Mouse (Mus musculus) layer of hippocampus, adult 2 months (tissue): Measurements from ENCODE around the gene Golga7b. TPM values are rescaled to one million over a fixed set of nuclear protein-coding genes. Genes with fewer than 3 reads are reported as not detected.

Source experiments
- DNase-seq, 2 experiments: peaks; one replicate each; pipeline ENCODE4 v3.0.0; 2022; ENCODE audit warnings: low spot score in 2 of 2
- H3K27ac ChIP-seq: fragments of 200-600 bp; 2 replicates; pipeline ENCODE4 v1.8.1; 2022
- H3K4me3 ChIP-seq: fragments of 200-600 bp; 2 replicates; pipeline ENCODE4 v1.8.1; 2022; ENCODE audit warnings: mild to moderate bottlenecking
- CTCF ChIP-seq: fragments of 200-600 bp; conservative IDR thresholded peaks from 2 replicates; pipeline ENCODE4 v1.8.1; 2022; ENCODE audit warnings: antibody characterized with exemption, mild to moderate bottlenecking, moderate library complexity
- microRNA-seq, 2 experiments: library from miRNA; unstranded; fragments of <30 nt; microRNA quantifications; one replicate each; pipeline ENCODE4 v1.2.0; 2021
- total RNA-seq, 2 experiments: library from RNA; stranded (reverse); gene quantifications; 2 replicates each; pipeline ENCODE4 v1.2.3; 2021

Gene Golga7b
- total RNA-seq, 2 experiments from 2014 or later, result 61.3 to 64.6 TPM

GRCm38 (mm10) chr19:42316525-42316924 is 69.2 kb downstream of the Golga7b start:
- H3K27ac ChIP-seq, result peak overlapping the region; percentile 88
- no peak for TF ChIP-seq CTCF
- no peak overlapping the region for H3K4me3 ChIP-seq

DNA sequence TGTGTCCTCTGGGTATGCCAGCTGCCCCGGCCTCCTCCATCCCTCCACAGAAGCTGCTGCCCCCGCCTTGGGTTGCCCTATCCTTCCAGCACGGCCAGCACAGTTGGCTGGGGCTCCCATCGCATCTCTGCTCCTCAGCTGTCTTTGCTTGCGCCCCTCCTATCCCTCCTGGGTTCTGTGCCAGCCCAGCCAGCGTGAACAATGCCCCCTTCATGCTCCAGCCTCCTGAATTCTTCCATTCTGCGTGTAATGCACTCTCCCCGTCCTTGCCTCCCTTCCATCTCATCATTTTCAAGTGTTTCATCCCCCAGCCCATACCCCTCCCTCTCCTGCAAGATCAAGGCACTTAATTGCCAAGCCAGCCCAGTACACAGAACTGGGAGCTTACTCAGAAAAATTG is 69.6 kb downstream of the Golga7b start:
- DNase-seq, result peak; percentile 58 to 63
- Histone ChIP-seq H3K27ac (peak overlapping the region; percentile 88), H3K4me3 (no peak overlapping the region)
- no peak for TF ChIP-seq CTCF

More at GRCm38 (mm10) chr19:42316525-42316924, 69.2 kb downstream of the Golga7b start:
- DNase-seq, result peak; percentile 57 to 59

DNA sequence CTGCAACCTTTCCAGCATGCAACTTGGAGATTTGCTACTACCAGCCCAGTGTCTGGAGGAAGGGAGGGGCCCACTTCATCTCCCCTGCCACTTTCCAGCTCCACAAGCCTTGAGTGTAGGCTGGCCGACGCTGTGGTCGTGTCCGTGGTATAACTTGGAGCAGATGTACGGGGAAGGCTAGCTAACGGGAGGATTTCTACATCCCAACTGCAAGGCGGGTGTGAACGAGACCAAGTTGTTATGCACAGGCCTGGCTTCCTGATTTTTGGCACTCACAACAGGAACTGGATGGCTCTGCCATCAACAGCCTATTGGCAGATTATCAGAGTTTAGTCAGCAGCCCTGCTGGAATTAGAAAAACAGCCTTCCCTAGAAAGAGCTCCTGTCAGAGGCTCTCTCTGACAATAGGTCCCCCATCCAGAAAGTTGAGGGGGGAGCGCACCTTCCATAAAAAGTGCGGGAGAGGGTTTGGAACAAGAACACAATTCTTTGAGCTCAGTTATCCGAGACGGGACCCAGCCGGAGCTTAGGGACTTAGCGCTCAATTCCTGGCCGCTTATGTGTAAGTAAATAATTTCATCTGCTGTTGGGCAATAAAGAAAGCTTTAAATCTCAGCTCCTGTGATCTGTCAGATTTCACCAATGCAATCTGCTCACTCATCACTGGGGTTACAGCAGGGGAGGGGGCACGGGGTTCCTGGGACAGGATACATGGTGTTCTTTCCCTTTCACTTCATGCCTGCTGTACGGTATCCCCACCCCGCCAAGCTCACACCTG is 70.5 kb downstream of the Golga7b start:
- H3K4me3 ChIP-seq, result no peak overlapping the region; the same call in 1 of the 2 replicates
- 0 out of 2 replicates have a peak, but pooled peaks have one; percentile 7 for TF ChIP-seq CTCF
- H3K27ac ChIP-seq, result peak overlapping the region; percentile 88
- DNase-seq, result peak; percentile 64 to 87

Small RNA genes lying within 50 kb of the gene (microRNA-seq; reads per million reads assigned to microRNA genes)
- gene Gm26339 (0 reads per million in 2 experiments), gene Mir3085 (7.7 to 8.3 reads per million in 2 experiments)

Other genes starting within 250 kb of the Golga7b start
- not detected for gene Ankrd2, start 211.6 kb upstream of the Golga7b start, total RNA-seq
- gene Hoga1, start 202.0 kb upstream of the Golga7b start, total RNA-seq, result 1 to 10 TPM; 7.4 to 8.6 TPM
- gene 4933411K16Rik, start 195.3 kb upstream of the Golga7b start, total RNA-seq, result 1 to 10 TPM; 1.6 to 1.9 TPM
- 10 to 100 TPM; 65.6 to 67.0 TPM for gene Morn4, start 161.2 kb upstream of the Golga7b start, total RNA-seq
- gene Pi4k2a, start 157.1 kb upstream of the Golga7b start, total RNA-seq, result 10 to 100 TPM; 62.5 to 68.2 TPM
- gene Avpi1, start 118.5 kb upstream of the Golga7b start, total RNA-seq, result 10 to 100 TPM; 18.0 to 20.7 TPM
- 1 to 10 TPM; 7.0 to 8.3 TPM for gene Marveld1, start 100.2 kb upstream of the Golga7b start, total RNA-seq
- gene Zfyve27, start 83.6 kb upstream of the Golga7b start, total RNA-seq, result 100 to 1,000 TPM in 1 of 2 experiments, 10 to 100 TPM in 1; 91.7 to 101 TPM
- gene Sfrp5, start 45.3 kb upstream of the Golga7b start, total RNA-seq, result under 1 TPM; 0.25 to 0.26 TPM
- gene Crtac1, start 184.2 kb downstream of the Golga7b start, total RNA-seq, result 100 to 1,000 TPM in 1 of 2 experiments, 10 to 100 TPM in 1; 83.8 to 104 TPM